Mouse (Mus musculus) liver, postnatal 0 days (tissue): Measurements from ENCODE around the gene Wwox. TPM values are rescaled to one million over a fixed set of nuclear protein-coding genes. Genes with fewer than 3 reads are reported as not detected.

ENCODE experiments used
- ATAC-seq: fragments of 200-750 bp; cut with Nextera tagmentation; 2 replicates; pipeline ENCODE4 v1.8.0; 2017; ENCODE audit warnings: mild to moderate bottlenecking, moderate library complexity
- DNase-seq: peaks from one replicate; pipeline ENCODE4 v3.0.0-alpha.2; 2016
- H3K27ac ChIP-seq: fragments of 300-500 bp; sonication (generic); 2 replicates; pipeline ENCODE4 v1.5.1; 2014; ENCODE audit warnings: antibody characterized with exemption, moderate library complexity, mild to moderate bottlenecking, low read depth
- H3K27me3 ChIP-seq: fragments of 300-500 bp; sonication (generic); 2 replicates; pipeline ENCODE4 v1.6.1; 2014; ENCODE audit warnings: low read length, control low read depth, mixed read lengths; ENCODE audit not compliant: insufficient read depth
- H3K36me3 ChIP-seq: fragments of 300-500 bp; sonication (generic); replicated peaks from 2 replicates; pipeline ENCODE4 v1.6.1; 2014; ENCODE audit warnings: mild to moderate bottlenecking, control low read depth, low read length, moderate library complexity, mixed read lengths; ENCODE audit not compliant: insufficient read depth
- H3K4me1 ChIP-seq: fragments of 300-500 bp; sonication (generic); 2 replicates; pipeline ENCODE4 v1.6.1; 2014; ENCODE audit warnings: antibody characterized with exemption, mild to moderate bottlenecking, control low read depth; ENCODE audit not compliant: insufficient read depth
- H3K4me2 ChIP-seq: fragments of 300-500 bp; sonication (generic); 2 replicates; pipeline ENCODE4 v1.6.1; 2014; ENCODE audit warnings: low read depth, mild to moderate bottlenecking, low read length, moderate library complexity, mixed read lengths
- H3K4me3 ChIP-seq: fragments of 300-500 bp; sonication (generic); 2 replicates; pipeline ENCODE4 v1.5.1; 2014; ENCODE audit warnings: low read depth, low read length
- H3K9ac ChIP-seq: fragments of 300-500 bp; sonication (generic); replicated peaks from 2 replicates; pipeline ENCODE4 v1.6.1; 2014; ENCODE audit warnings: mild to moderate bottlenecking, moderate library complexity
- H3K9me3 ChIP-seq: fragments of 300-500 bp; sonication (generic); 2 replicates; pipeline ENCODE4 v1.6.1; 2016; ENCODE audit warnings: mild to moderate bottlenecking, control low read depth, low read length, mixed read lengths
- CTCF ChIP-seq: sonication (generic); IDR thresholded peaks from 2 replicates; pipeline ENCODE4 v1.5.1; 2016; ENCODE audit warnings: antibody characterized with exemption, low read depth
- EP300 ChIP-seq: IDR thresholded peaks from 2 replicates; pipeline ENCODE4 v1.6.1; 2016; ENCODE audit warnings: antibody characterized with exemption, low read depth, mild to moderate bottlenecking
- WGBS: fragments of 180-500 bp; shearing (Covaris S2); extraction: QIAGEN DNeasy Blood & Tissue Kit; methylation state at CpG from one replicate; pipeline ENCODE4 v1.1.7; 2014; ENCODE audit not compliant: insufficient replicate concordance; 5-methylcytosine and 5-hydroxymethylcytosine counted together
- polyA plus RNA-seq: library from polyadenylated mRNA; unstranded; fragments of >200 nt; fragmentation: Nextera tagmentation; extraction: Ambion mirVana; gene quantifications from 2 replicates; pipeline ENCODE4 v1.2.1, GENCODE M21; 2015

Wwox gene
- polyA plus RNA-seq, 1 experiment from 2014 or later, result 3.9 TPM

- TF ChIP-seq EP300, result no peak
- no peak for TF ChIP-seq CTCF
- Histone ChIP-seq H3K36me3 (no peaks in the 10 kb centered on the region), H3K4me2 (no peak overlapping the region), H3K9ac (no peak overlapping the region), H3K4me3 (no peak overlapping the region), H3K9me3 (no peaks in the 10 kb centered on the region), H3K27me3 (no peaks in the 10 kb centered on the region), H3K27ac (no peak overlapping the region), H3K4me1 (no peaks in the 10 kb centered on the region)
- ATAC-seq (no peak), DNase-seq (no peak)
- 82% methylated on average over 8 of the region's 8 CpGs for WGBS
Measured at GRCm38 (mm10) chr8:115006561-115006960, 567.1 kb downstream of the Wwox start.

GRCm38 (mm10) chr8:115007280-115007679, 567.8 kb downstream of the Wwox start:
- H3K27ac ChIP-seq, result no peak overlapping the region
- no peaks in the 10 kb centered on the region for H3K9me3 ChIP-seq
- 86% methylated on average over 7 of the region's 7 CpGs for WGBS
- no peak overlapping the region for H3K9ac ChIP-seq
- H3K4me3 ChIP-seq, result no peak overlapping the region
- no peaks in the 10 kb centered on the region for H3K36me3 ChIP-seq
- ATAC-seq (no peak), DNase-seq (no peak)
- TF ChIP-seq CTCF (no peak), EP300 (no peak)
- no peak overlapping the region for H3K4me2 ChIP-seq
- no peaks in the 10 kb centered on the region for H3K27me3 ChIP-seq
- H3K4me1 ChIP-seq, result no peaks in the 10 kb centered on the region

GRCm38 (mm10) chr8:115008624-115009620, 569.5 kb downstream of the Wwox start:
- no peak for DNase-seq
- WGBS, result 74% methylated on average over 9 of the region's 9 CpGs

GRCm38 (mm10) chr8:115009897-115010768, 570.7 kb downstream of the Wwox start:
- Histone ChIP-seq H3K27ac (no peak overlapping the region), H3K4me3 (no peak overlapping the region), H3K4me2 (no peak overlapping the region), H3K9me3 (no peaks in the 10 kb centered on the region), H3K9ac (no peak overlapping the region), H3K36me3 (no peaks in the 10 kb centered on the region), H3K27me3 (no peaks in the 10 kb centered on the region), H3K4me1 (no peaks in the 10 kb centered on the region)
- ATAC-seq (no peak), DNase-seq (no peak)
- 41% methylated on average over 9 of the region's 9 CpGs for WGBS
- TF ChIP-seq CTCF (no peak), EP300 (no peak)

More at GRCm38 (mm10) chr8:115008624-115009620, 569.5 kb downstream of the Wwox start:
- no peak overlapping the region for H3K4me3 ChIP-seq
- H3K9ac ChIP-seq, result no peak overlapping the region
- H3K27ac ChIP-seq, result no peak overlapping the region
- no peaks in the 10 kb centered on the region for H3K27me3 ChIP-seq
- no peaks in the 10 kb centered on the region for H3K36me3 ChIP-seq
- no peaks in the 10 kb centered on the region for H3K4me1 ChIP-seq
- H3K9me3 ChIP-seq, result no peaks in the 10 kb centered on the region
- TF ChIP-seq EP300 (no peak), CTCF (no peak)
- no peak for ATAC-seq
- H3K4me2 ChIP-seq, result no peak overlapping the region

GRCm38 (mm10) chr8:115010769-115011073, 571.3 kb downstream of the Wwox start:
- no peaks in the 10 kb centered on the region for H3K9me3 ChIP-seq
- no peaks in the 10 kb centered on the region for H3K27me3 ChIP-seq
- TF ChIP-seq CTCF, result no peak
- no peak for TF ChIP-seq EP300
- no peak overlapping the region for H3K9ac ChIP-seq
- WGBS, result 66% methylated on average over 9 of the region's 9 CpGs
- no peak overlapping the region for H3K27ac ChIP-seq
- H3K4me1 ChIP-seq, result no peaks in the 10 kb centered on the region
- ATAC-seq (no peak), DNase-seq (no peak)
- H3K4me3 ChIP-seq, result no peak overlapping the region
- no peaks in the 10 kb centered on the region for H3K36me3 ChIP-seq
- H3K4me2 ChIP-seq, result no peak overlapping the region

GRCm38 (mm10) chr8:115019661-115020060, 580.2 kb downstream of the Wwox start:
- no peak for TF ChIP-seq CTCF
- TF ChIP-seq EP300, result no peak
- Histone ChIP-seq H3K9me3 (no peaks in the 10 kb centered on the region), H3K4me3 (no peak overlapping the region), H3K27ac (no peak overlapping the region), H3K36me3 (no peaks in the 10 kb centered on the region), H3K4me1 (no peaks in the 10 kb centered on the region), H3K4me2 (no peak overlapping the region), H3K9ac (no peak overlapping the region), H3K27me3 (no peaks in the 10 kb centered on the region)
- no peak for ATAC-seq
- DNase-seq, result no peak
- 68% methylated on average over 15 of the region's 15 CpGs for WGBS
